Mouse (Mus musculus): ENCODE measurements at regions not wholly inside any gene's neighbourhood (a gene's known extent, or its start where the extent isn't known, plus 50 kb on each side); places are given as distances from the start of the nearest gene placed in this dataset.
"Not testable (repeated sequence)": the region's sequence is repeated elsewhere in the genome, so short reads cannot be mapped to it uniquely, and the experiment has no call there.

- not testable (repeated sequence) for DNase-seq
These were observed 138.4 kb upstream of the Samt2 start for GRCm38 (mm10) chrX:154717526-154717925.

- DNase-seq: peak in 1 of 2 experiments; percentile 0
These were observed 134.6 kb upstream of the Samt2 start for GRCm38 (mm10) chrX:154713641-154714255.

DNA sequence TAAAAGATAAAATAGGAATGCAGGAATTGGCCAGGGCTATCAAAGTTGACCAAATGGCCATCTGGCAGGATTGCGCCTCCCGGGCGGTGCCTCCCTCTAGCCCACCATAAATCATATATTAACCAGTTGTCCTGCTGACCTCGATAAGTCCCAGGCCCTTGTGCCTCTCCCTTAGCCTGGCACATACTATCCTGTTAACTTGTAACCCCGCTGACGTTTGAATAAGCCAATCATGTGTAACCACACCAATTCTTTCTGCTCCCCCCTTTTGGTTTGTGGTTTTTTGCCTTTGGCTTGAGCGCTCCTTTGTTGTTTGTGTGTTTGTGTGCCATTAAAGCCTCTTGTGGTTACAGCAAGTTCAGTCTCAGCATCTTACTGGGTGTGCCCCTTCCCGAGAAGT lies 133.4 kb upstream of the Samt2 start:
- not testable (repeated sequence) for DNase-seq

- not testable (repeated sequence) for DNase-seq
These were observed 91.4 kb upstream of the Samt2 start for GRCm38 (mm10) chrX:154670529-154670928.
